Mouse (Mus musculus) hindbrain, embryonic 15.5 days (tissue): Measurements from ENCODE around the gene Rbm19. TPM values are rescaled to one million over a fixed set of nuclear protein-coding genes. Genes with fewer than 3 reads are reported as not detected.

Experiments used
- ATAC-seq: fragments of 200-750 bp; cut with Nextera tagmentation; 2 replicates; pipeline ENCODE4 v1.8.0; 2017; ENCODE audit warnings: low read depth, moderate number of reproducible peaks, moderate TSS enrichment; ENCODE audit not compliant: low FRiP score
- H3K27ac ChIP-seq: fragments of 300-500 bp; sonication (generic); replicated peaks from 2 replicates; pipeline ENCODE4 v1.5.1; 2015; ENCODE audit warnings: mild to moderate bottlenecking, inconsistent platforms
- H3K27me3 ChIP-seq: fragments of 300-500 bp; sonication (generic); 2 replicates; pipeline ENCODE4 v1.6.1; 2015; ENCODE audit warnings: control low read depth, inconsistent platforms
- H3K36me3 ChIP-seq: fragments of 300-500 bp; sonication (generic); 2 replicates; pipeline ENCODE4 v1.6.1; 2015; ENCODE audit warnings: control low read depth, inconsistent platforms
- H3K4me1 ChIP-seq: fragments of 300-500 bp; sonication (generic); replicated peaks from 2 replicates; pipeline ENCODE4 v1.6.1; 2015; ENCODE audit warnings: control low read depth, inconsistent platforms
- H3K4me2 ChIP-seq: fragments of 300-500 bp; sonication (generic); 2 replicates; pipeline ENCODE4 v1.6.1; 2015; ENCODE audit warnings: moderate library complexity, mild to moderate bottlenecking, inconsistent platforms
- H3K4me3 ChIP-seq: fragments of 300-500 bp; sonication (generic); 2 replicates; pipeline ENCODE4 v1.5.1; 2015; ENCODE audit warnings: mild to moderate bottlenecking, inconsistent platforms
- H3K9ac ChIP-seq: fragments of 300-500 bp; sonication (generic); 2 replicates; pipeline ENCODE4 v1.6.1; 2015; ENCODE audit warnings: inconsistent platforms
- H3K9me3 ChIP-seq: fragments of 300-500 bp; sonication (generic); 2 replicates; pipeline ENCODE4 v1.6.1; 2016; ENCODE audit warnings: control low read depth, inconsistent platforms
- WGBS: fragments of 180-500 bp; shearing (Covaris S2); methylation state at CpG from one replicate; pipeline ENCODE4 v1.1.7; 2015; 5-methylcytosine and 5-hydroxymethylcytosine counted together
- polyA plus RNA-seq: library from polyadenylated mRNA; unstranded; fragments of >200 nt; fragmentation: Nextera tagmentation; extraction: Ambion mirVana; gene quantifications from 2 replicates; pipeline ENCODE4 v1.2.1, GENCODE M21; 2015

Gene Rbm19
- polyA plus RNA-seq, 1 experiment from 2014 or later, result 19.2 TPM

GRCm38 (mm10) chr5:120172729-120173101 is 56.5 kb downstream of the Rbm19 start:
- no peak for ATAC-seq
- H3K9ac ChIP-seq, result no peak overlapping the region
- H3K4me2 ChIP-seq, result no peak overlapping the region
- H3K9me3 ChIP-seq, result no peaks in the 10 kb centered on the region
- 76% methylated on average over 8 of the region's 8 CpGs for WGBS
- H3K27ac ChIP-seq, result peak overlapping the region; percentile 62
- no peaks in the 10 kb centered on the region for H3K27me3 ChIP-seq
- H3K4me3 ChIP-seq, result no peak overlapping the region
- H3K4me1 ChIP-seq, result peaks cover 34% of the 10 kb centered on the region
- H3K36me3 ChIP-seq, result no peaks in the 10 kb centered on the region

- H3K36me3 ChIP-seq, result no peaks in the 10 kb centered on the region
- WGBS, result 50% methylated on average over 7 of the region's 7 CpGs
- no peaks in the 10 kb centered on the region for H3K27me3 ChIP-seq
- peak; percentile 72; the same call in 1 of the 2 replicates for ATAC-seq
- H3K9ac ChIP-seq, result peak overlapping the region; percentile 30
- H3K4me2 ChIP-seq, result no peak overlapping the region
- peak overlapping the region; percentile 78 for H3K27ac ChIP-seq
- H3K4me1 ChIP-seq, result peaks cover 44% of the 10 kb centered on the region
- H3K4me3 ChIP-seq, result no peak overlapping the region
- H3K9me3 ChIP-seq, result no peaks in the 10 kb centered on the region
These were observed 58.1 kb downstream of the Rbm19 start for GRCm38 (mm10) chr5:120174317-120174716.

- no peaks in the 10 kb centered on the region for H3K27me3 ChIP-seq
- peaks cover 48% of the 10 kb centered on the region for H3K4me1 ChIP-seq
- ATAC-seq, result no peak
- H3K9me3 ChIP-seq, result no peaks in the 10 kb centered on the region
- H3K36me3 ChIP-seq, result no peaks in the 10 kb centered on the region
- H3K4me2 ChIP-seq, result no peak overlapping the region
- WGBS, result 85% methylated on average over 8 of the region's 8 CpGs
- H3K27ac ChIP-seq, result peak overlapping the region; percentile 78
- H3K4me3 ChIP-seq, result no peak overlapping the region
- no peak overlapping the region for H3K9ac ChIP-seq
These were observed 59.0 kb downstream of the Rbm19 start for GRCm38 (mm10) chr5:120175217-120175616.

GRCm38 (mm10) chr5:120176246-120177065 is 60.2 kb downstream of the Rbm19 start:
- H3K36me3 ChIP-seq, result no peaks in the 10 kb centered on the region
- H3K4me3 ChIP-seq, result no peak overlapping the region
- peaks cover 48% of the 10 kb centered on the region for H3K4me1 ChIP-seq
- H3K9ac ChIP-seq, result no peak overlapping the region
- 93% methylated on average over 13 of the region's 13 CpGs for WGBS
- H3K9me3 ChIP-seq, result no peaks in the 10 kb centered on the region
- no peak overlapping the region for H3K4me2 ChIP-seq
- no peak for ATAC-seq
- 0 out of 2 replicates have a peak overlapping the region, but pooled peaks have one; percentile 78 for H3K27ac ChIP-seq
- H3K27me3 ChIP-seq, result no peaks in the 10 kb centered on the region

- Histone ChIP-seq H3K9ac (no peak overlapping the region), H3K27ac (no peak overlapping the region), H3K4me3 (no peak overlapping the region), H3K4me1 (peaks cover 44% of the 10 kb centered on the region), H3K36me3 (no peaks in the 10 kb centered on the region), H3K9me3 (no peaks in the 10 kb centered on the region), H3K27me3 (no peaks in the 10 kb centered on the region), H3K4me2 (no peak overlapping the region)
- WGBS, result 94% methylated on average over 4 of the region's 4 CpGs
- no peak for ATAC-seq
These were observed 60.7 kb downstream of the Rbm19 start for GRCm38 (mm10) chr5:120177066-120177340.

- no peaks in the 10 kb centered on the region for H3K9me3 ChIP-seq
- H3K36me3 ChIP-seq, result no peaks in the 10 kb centered on the region
- no peak for ATAC-seq
- H3K4me3 ChIP-seq, result no peak overlapping the region
- peaks cover 35% of the 10 kb centered on the region for H3K4me1 ChIP-seq
- no peak overlapping the region for H3K9ac ChIP-seq
- WGBS, result 87% methylated on average over 11 of the region's 11 CpGs
- no peak overlapping the region for H3K27ac ChIP-seq
- no peaks in the 10 kb centered on the region for H3K27me3 ChIP-seq
- no peak overlapping the region for H3K4me2 ChIP-seq
These were observed 63.8 kb downstream of the Rbm19 start for GRCm38 (mm10) chr5:120180102-120180501.

- no peak for ATAC-seq
- Histone ChIP-seq H3K4me3 (no peak overlapping the region), H3K27ac (no peak overlapping the region), H3K36me3 (no peaks in the 10 kb centered on the region), H3K4me2 (no peak overlapping the region), H3K4me1 (peaks cover 30% of the 10 kb centered on the region), H3K9ac (no peak overlapping the region), H3K9me3 (no peaks in the 10 kb centered on the region), H3K27me3 (no peaks in the 10 kb centered on the region)
- WGBS, result 78% methylated on average over 4 of the region's 4 CpGs
These were observed 65.1 kb downstream of the Rbm19 start for GRCm38 (mm10) chr5:120181384-120181783.

GRCm38 (mm10) chr5:120183321-120183720 is 67.1 kb downstream of the Rbm19 start:
- no peak overlapping the region for H3K4me2 ChIP-seq
- no peaks in the 10 kb centered on the region for H3K27me3 ChIP-seq
- 0 out of 2 replicates have a peak overlapping the region, but pooled peaks have one; percentile 38 for H3K27ac ChIP-seq
- no peaks in the 10 kb centered on the region for H3K9me3 ChIP-seq
- H3K36me3 ChIP-seq, result no peaks in the 10 kb centered on the region
- ATAC-seq, result no peak
- H3K9ac ChIP-seq, result no peak overlapping the region
- WGBS, result 65% methylated on average over 8 of the region's 8 CpGs
- peaks cover 33% of the 10 kb centered on the region for H3K4me1 ChIP-seq
- H3K4me3 ChIP-seq, result no peak overlapping the region

- Histone ChIP-seq H3K36me3 (no peaks in the 10 kb centered on the region), H3K27me3 (no peaks in the 10 kb centered on the region), H3K4me2 (no peak overlapping the region), H3K4me1 (peaks cover 30% of the 10 kb centered on the region), H3K9ac (no peak overlapping the region), H3K9me3 (no peaks in the 10 kb centered on the region), H3K27ac (0 out of 2 replicates have a peak overlapping the region, but pooled peaks have one; percentile 38), H3K4me3 (no peak overlapping the region)
- WGBS, result 40% methylated on average over 7 of the region's 7 CpGs
- ATAC-seq, result no peak
These were observed 67.5 kb downstream of the Rbm19 start for GRCm38 (mm10) chr5:120183790-120184189.

GRCm38 (mm10) chr5:120185949-120186348 is 69.7 kb downstream of the Rbm19 start:
- Histone ChIP-seq H3K36me3 (no peaks in the 10 kb centered on the region), H3K27me3 (no peaks in the 10 kb centered on the region), H3K4me1 (peaks cover 36% of the 10 kb centered on the region), H3K9me3 (no peaks in the 10 kb centered on the region), H3K9ac (no peak overlapping the region), H3K27ac (no peak overlapping the region), H3K4me2 (no peak overlapping the region), H3K4me3 (no peak overlapping the region)
- no peak for ATAC-seq
- 95% methylated on average over 10 of the region's 10 CpGs for WGBS

- Histone ChIP-seq H3K9ac (no peak overlapping the region), H3K27ac (no peak overlapping the region), H3K27me3 (no peaks in the 10 kb centered on the region), H3K4me2 (no peak overlapping the region), H3K9me3 (no peaks in the 10 kb centered on the region), H3K36me3 (no peaks in the 10 kb centered on the region), H3K4me3 (no peak overlapping the region), H3K4me1 (peaks cover 55% of the 10 kb centered on the region)
- 67% methylated on average over 7 of the region's 7 CpGs for WGBS
- ATAC-seq, result no peak
These were observed 72.3 kb downstream of the Rbm19 start for GRCm38 (mm10) chr5:120188541-120188940.

GRCm38 (mm10) chr5:120190001-120190582 is 73.8 kb downstream of the Rbm19 start:
- Histone ChIP-seq H3K27me3 (no peaks in the 10 kb centered on the region), H3K4me2 (no peak overlapping the region), H3K9me3 (no peaks in the 10 kb centered on the region), H3K36me3 (no peaks in the 10 kb centered on the region), H3K9ac (no peak overlapping the region), H3K27ac (no peak overlapping the region; the same call in 1 of the 2 replicates), H3K4me1 (peaks cover 62% of the 10 kb centered on the region), H3K4me3 (no peak overlapping the region)
- 61% methylated on average over 14 of the region's 14 CpGs for WGBS
- 0 out of 2 replicates have a peak, but pooled peaks have one; percentile 24 for ATAC-seq
